Mouse (Mus musculus) embryonic facial prominence, embryonic 11.5 days (tissue): ENCODE results near the gene Gm11077. TPM values are rescaled to one million over a fixed set of nuclear protein-coding genes. Genes with fewer than 3 reads are reported as not detected.

Experiments used
- ATAC-seq: fragments of 200-750 bp; cut with Nextera tagmentation; replicated peaks from 2 replicates; pipeline ENCODE4 v1.8.0; 2017; ENCODE audit warnings: low read depth; ENCODE audit not compliant: insufficient number of reproducible peaks, low FRiP score, low TSS enrichment
- DNase-seq: peaks from one replicate; pipeline ENCODE4 v3.0.0-alpha.2; 2015; ENCODE audit warnings: low spot score
- H3K27ac ChIP-seq: fragments of 300-500 bp; sonication (generic); replicated peaks from 2 replicates; pipeline ENCODE4 v1.5.1; 2014; ENCODE audit warnings: mild to moderate bottlenecking, low read depth, low read length, control low read depth
- H3K27me3 ChIP-seq: fragments of 300-500 bp; sonication (generic); 2 replicates; pipeline ENCODE4 v1.6.1; 2014; ENCODE audit warnings: mild to moderate bottlenecking, low read length, moderate library complexity, mixed read lengths; ENCODE audit not compliant: control insufficient read depth, insufficient read depth
- H3K36me3 ChIP-seq: fragments of 300-500 bp; sonication (generic); replicated peaks from 2 replicates; pipeline ENCODE4 v1.6.1; 2014; ENCODE audit warnings: low read depth, mild to moderate bottlenecking, low read length, moderate library complexity, mixed read lengths; ENCODE audit not compliant: control insufficient read depth, insufficient read depth
- H3K4me1 ChIP-seq: fragments of 300-500 bp; sonication (generic); 2 replicates; pipeline ENCODE4 v1.6.1; 2014; ENCODE audit warnings: low read length, mixed read lengths; ENCODE audit not compliant: control insufficient read depth, insufficient read depth
- H3K4me2 ChIP-seq: fragments of 300-500 bp; sonication (generic); 2 replicates; pipeline ENCODE4 v1.6.1; 2014; ENCODE audit warnings: low read depth, mild to moderate bottlenecking, control low read depth, low read length, moderate library complexity
- H3K4me3 ChIP-seq: fragments of 300-500 bp; sonication (generic); 2 replicates; pipeline ENCODE4 v1.5.1; 2014; ENCODE audit warnings: low read depth, low read length, control low read depth
- H3K9ac ChIP-seq: fragments of 300-500 bp; sonication (generic); replicated peaks from 2 replicates; pipeline ENCODE4 v1.6.1; 2014; ENCODE audit warnings: mild to moderate bottlenecking, control low read depth, low read length
- H3K9me3 ChIP-seq: fragments of 300-500 bp; sonication (generic); replicated peaks from 2 replicates; pipeline ENCODE4 v1.6.1; 2016; ENCODE audit warnings: mild to moderate bottlenecking, low read length, inconsistent platforms, mixed read lengths; ENCODE audit not compliant: control insufficient read depth
- WGBS: fragments of 180-500 bp; shearing (Covaris S2); extraction: QIAGEN DNeasy Blood & Tissue Kit; methylation state at CpG from one replicate; pipeline ENCODE4 v1.1.7; 2014; 5-methylcytosine and 5-hydroxymethylcytosine counted together
- polyA plus RNA-seq: library from polyadenylated mRNA; unstranded; fragments of >200 nt; fragmentation: Nextera tagmentation; extraction: Ambion mirVana; gene quantifications from 2 replicates; pipeline ENCODE4 v1.2.1, GENCODE M21; 2014

The Gm11077 gene
- polyA plus RNA-seq, 1 experiment from 2014 or later, result not detected

GRCm38 (mm10) chr6:140793676-140794262 is 64.7 kb downstream of the Gm11077 start:
- no peak for DNase-seq
- Histone ChIP-seq H3K4me2 (no peak overlapping the region), H3K9me3 (no peaks in the 10 kb centered on the region), H3K27me3 (no peaks in the 10 kb centered on the region), H3K4me3 (no peak overlapping the region), H3K4me1 (no peaks in the 10 kb centered on the region), H3K27ac (no peak overlapping the region), H3K9ac (no peak overlapping the region), H3K36me3 (no peaks in the 10 kb centered on the region)
- no peak for ATAC-seq
- WGBS, result 93% methylated on average over 6 of the region's 6 CpGs

- H3K27me3 ChIP-seq, result no peaks in the 10 kb centered on the region
- H3K9me3 ChIP-seq, result no peaks in the 10 kb centered on the region
- H3K4me1 ChIP-seq, result no peaks in the 10 kb centered on the region
- H3K27ac ChIP-seq, result no peak overlapping the region
- ATAC-seq (no peak), DNase-seq (no peak)
- H3K36me3 ChIP-seq, result no peaks in the 10 kb centered on the region
- WGBS, result 76% methylated on average over 3 of the region's 3 CpGs
- H3K4me3 ChIP-seq, result no peak overlapping the region
- no peak overlapping the region for H3K9ac ChIP-seq
- H3K4me2 ChIP-seq, result no peak overlapping the region
Measured at GRCm38 (mm10) chr6:140798841-140799240, 69.8 kb downstream of the Gm11077 start.

DNA sequence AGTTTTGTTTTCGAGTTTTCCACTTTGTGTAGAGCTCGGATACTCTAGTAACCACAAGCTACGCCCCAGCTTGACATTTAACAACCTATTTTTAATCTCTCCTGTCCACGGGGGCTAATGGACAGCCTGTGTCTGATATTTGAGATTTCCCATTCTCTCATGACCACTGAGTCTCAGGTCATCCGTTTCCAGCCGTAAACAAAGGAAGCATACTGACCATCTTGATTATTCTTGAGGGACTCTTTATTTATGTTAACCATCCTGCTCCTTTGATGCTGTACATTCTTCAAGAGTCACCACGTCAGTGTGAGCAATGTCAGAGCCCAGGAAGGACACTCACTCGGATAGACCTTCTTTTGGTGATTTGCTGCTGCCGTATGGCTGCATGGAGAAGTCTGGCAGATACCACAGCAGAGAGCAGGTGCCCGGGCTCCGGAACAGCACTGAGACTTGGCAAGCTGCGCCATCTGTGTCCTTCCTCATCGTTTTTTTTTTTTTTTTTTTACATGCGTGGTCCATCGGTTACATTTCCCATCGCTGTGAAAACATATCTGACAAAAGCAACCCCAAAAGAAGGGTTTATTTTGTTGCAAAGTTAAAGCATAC is 70.5 kb downstream of the Gm11077 start:
- no peak overlapping the region for H3K9ac ChIP-seq
- ATAC-seq (no peak), DNase-seq (no peak)
- no peak overlapping the region for H3K4me3 ChIP-seq
- WGBS, result 88% methylated on average over 16 of the region's 16 CpGs
- H3K9me3 ChIP-seq, result no peaks in the 10 kb centered on the region
- H3K27ac ChIP-seq, result no peak overlapping the region
- H3K4me2 ChIP-seq, result no peak overlapping the region
- no peaks in the 10 kb centered on the region for H3K36me3 ChIP-seq
- H3K27me3 ChIP-seq, result no peaks in the 10 kb centered on the region
- H3K4me1 ChIP-seq, result no peaks in the 10 kb centered on the region

DNA sequence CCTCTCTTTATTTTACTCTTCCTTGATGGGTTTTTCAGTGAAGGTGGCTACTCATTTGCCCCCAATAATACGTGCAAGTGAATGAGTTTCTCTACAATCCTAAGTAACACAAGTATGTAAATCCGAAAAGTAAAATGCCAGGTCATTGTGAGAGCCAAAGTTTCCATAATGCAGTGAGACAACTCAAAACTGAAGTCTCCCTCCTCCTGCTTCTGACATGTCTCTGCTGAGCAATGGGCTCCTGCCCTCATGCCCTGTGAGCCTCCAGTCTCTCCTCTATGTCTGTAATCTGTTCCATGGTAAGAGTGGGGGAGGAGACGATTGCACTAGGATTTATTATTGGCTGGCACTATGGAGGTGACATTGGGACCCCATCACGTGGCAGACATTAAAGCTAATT is 71.5 kb downstream of the Gm11077 start:
- 82% methylated on average over 4 of the region's 4 CpGs for whole genome bisulfite sequencing
- Histone ChIP-seq H3K9ac (no peak overlapping the region), H3K36me3 (no peaks in the 10 kb centered on the region), H3K27ac (no peak overlapping the region), H3K4me1 (no peaks in the 10 kb centered on the region), H3K27me3 (no peaks in the 10 kb centered on the region), H3K4me2 (no peak overlapping the region), H3K4me3 (no peak overlapping the region), H3K9me3 (no peaks in the 10 kb centered on the region)
- no peak for DNase-seq
- no peak for ATAC-seq

Other genes starting within 250 kb of the Gm11077 start
- gene Aebp2, start 106.6 kb upstream of the Gm11077 start, polyA plus RNA-seq, result 11.9 and 13.0 TPM in 2 replicates